Mouse (Mus musculus): ENCODE data around the gene Grid1. TPM values are rescaled to one million over a fixed set of nuclear protein-coding genes. Genes with fewer than 3 reads are reported as not detected.

Gene Grid1
- polyA plus RNA-seq, 1 experiment: not detected

DNA sequence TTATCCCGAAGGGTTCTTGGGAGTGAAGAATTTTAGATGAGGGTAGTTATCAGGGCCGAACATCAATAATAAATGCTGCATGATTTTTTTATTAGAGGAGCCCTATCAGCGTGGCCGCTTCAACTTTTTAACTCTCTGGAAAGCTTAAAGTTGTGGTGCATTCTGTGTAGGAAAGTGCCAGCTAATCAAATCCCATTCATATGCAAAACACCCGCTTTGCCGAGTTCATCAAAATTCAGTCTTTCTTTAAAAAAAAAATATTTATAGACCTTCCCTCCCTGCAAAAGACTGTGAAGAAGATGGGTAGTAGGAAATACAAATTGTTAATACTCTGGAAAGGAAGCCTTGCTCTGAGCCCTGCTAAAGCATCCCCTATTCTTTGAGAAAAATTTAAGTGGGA lies 99.3 kb downstream of the Grid1 start:
- Histone ChIP-seq H3K4me3 (ENCODE audit: insufficient read depth, low read depth, low read length) (no peak overlapping the region), H3K4me1 (ENCODE audit: control insufficient read depth, insufficient read depth, insufficient read length, low read length) (no peaks in the 10 kb centered on the region), H3K27ac (replicated peaks; ENCODE audit: low read depth, low read length) (no peak overlapping the region)

DNA sequence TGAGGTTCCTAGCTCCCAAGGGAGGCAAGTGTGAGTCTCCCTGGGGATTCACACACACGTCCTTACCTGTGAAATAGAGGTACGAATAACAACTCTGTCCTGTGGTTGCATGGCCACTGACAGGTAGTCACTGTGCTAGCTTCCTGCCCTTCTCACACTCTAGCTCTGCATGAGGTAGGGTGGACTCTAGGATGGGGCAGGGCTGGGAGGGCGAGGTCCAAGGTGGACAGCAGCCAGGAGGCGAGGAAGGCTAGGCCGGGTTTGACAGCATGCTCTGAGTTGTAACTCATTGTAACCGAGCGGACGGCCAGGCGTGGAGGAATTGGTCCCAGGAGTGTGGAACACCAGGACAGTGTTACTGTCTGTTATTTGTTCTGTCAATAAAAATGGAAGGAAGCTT lies 101.4 kb downstream of the Grid1 start:
- H3K4me1 ChIP-seq (ENCODE audit: control insufficient read depth, insufficient read depth, insufficient read length, low read length): no peaks in the 10 kb centered on the region

DNA sequence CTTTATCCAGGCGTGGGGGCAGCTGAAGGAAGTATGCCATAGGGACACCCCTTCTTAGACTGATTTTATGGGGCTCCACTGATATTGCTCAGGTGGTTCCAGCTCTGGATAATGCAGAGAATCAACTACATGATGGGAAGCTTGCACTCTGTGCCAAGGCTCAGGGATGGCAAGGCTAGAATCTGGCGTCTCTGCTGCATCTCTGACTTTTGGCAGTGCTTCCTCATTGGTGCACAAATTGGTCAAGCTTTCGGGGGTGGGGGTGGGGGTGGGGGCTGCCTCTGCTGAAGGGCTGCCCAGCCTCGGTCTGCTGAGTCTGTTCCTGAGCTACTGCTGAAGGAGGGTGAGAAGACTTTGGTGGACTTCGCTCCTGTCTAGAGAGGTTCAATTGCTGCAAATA lies 105.1 kb downstream of the Grid1 start:
- Histone ChIP-seq H3K27ac (replicated peaks; ENCODE audit: low read depth, low read length) (no peak overlapping the region), H3K4me1 (ENCODE audit: control insufficient read depth, insufficient read depth, insufficient read length, low read length) (no peaks in the 10 kb centered on the region), H3K4me3 (ENCODE audit: insufficient read depth, low read depth, low read length) (no peak overlapping the region)

More for the DNA sequence above, 101.4 kb downstream of the Grid1 start:
- H3K27ac ChIP-seq (replicated peaks; ENCODE audit: low read depth, low read length): no peak overlapping the region
- H3K4me3 ChIP-seq (ENCODE audit: insufficient read depth, low read depth, low read length): no peak overlapping the region

DNA sequence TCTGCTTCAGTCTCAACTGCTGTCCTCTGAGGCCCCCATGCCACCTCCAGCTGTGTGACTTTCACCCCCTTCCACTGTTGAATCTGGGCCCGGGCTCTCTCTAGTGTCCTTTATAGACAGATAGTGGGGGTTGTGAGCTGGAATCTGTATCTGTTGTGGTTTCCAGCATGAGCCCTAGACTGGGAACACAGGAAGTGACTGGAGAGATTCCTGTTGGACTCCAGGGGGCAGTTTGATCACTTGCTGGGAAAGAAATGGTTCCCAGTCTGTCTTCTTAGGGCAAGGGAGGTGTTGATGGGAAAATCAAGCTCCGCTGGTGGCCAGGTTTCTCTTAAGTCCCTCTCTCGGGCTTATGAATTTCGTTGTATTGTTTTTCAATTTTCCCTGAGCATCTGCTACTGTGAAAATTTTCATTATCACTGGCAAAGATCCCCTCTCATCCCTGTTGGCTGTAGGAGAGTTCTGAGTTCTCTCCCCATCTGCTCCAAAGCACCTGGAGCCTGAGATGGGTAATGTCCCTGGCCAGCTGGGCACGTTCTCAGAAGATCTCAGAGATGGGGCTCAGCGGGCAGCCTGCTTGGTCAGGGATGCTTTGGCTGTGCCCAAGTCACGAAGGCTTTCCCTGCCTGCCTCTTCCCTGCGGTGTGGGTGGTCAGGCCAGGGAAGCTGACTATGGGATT lies 110.3 kb downstream of the Grid1 start:
- Histone ChIP-seq H3K4me1 (ENCODE audit: control insufficient read depth, insufficient read depth, insufficient read length, low read length) (no peaks in the 10 kb centered on the region), H3K27ac (replicated peaks; ENCODE audit: low read depth, low read length) (no peak overlapping the region), H3K4me3 (ENCODE audit: insufficient read depth, low read depth, low read length) (no peak overlapping the region)

DNA sequence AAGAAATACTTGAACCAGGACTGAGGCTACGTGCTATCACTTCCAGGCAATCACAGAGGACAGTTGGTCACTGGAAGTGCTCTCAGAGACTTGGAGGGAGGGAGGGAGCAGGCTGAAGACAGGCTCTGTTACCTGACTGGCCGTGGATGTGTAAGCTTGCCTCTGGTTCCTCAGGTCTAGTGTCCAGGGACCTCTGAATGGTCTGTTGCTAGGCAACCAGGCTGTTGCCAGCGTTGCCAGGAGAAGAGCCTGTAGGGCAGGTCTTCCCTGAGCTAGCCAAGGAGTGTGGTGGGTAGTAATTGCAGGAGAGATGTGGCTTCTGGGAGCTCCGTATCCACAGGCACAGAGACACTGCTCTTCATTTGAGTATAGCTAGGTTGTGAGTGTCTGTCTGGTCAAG lies 113.3 kb downstream of the Grid1 start:
- no peaks in the 10 kb centered on the region for H3K4me1 ChIP-seq (ENCODE audit: control insufficient read depth, insufficient read depth, insufficient read length, low read length)
- H3K4me3 ChIP-seq (ENCODE audit: insufficient read depth, low read depth, low read length): no peak overlapping the region
- no peak overlapping the region for H3K27ac ChIP-seq (replicated peaks; ENCODE audit: low read depth, low read length)

DNA sequence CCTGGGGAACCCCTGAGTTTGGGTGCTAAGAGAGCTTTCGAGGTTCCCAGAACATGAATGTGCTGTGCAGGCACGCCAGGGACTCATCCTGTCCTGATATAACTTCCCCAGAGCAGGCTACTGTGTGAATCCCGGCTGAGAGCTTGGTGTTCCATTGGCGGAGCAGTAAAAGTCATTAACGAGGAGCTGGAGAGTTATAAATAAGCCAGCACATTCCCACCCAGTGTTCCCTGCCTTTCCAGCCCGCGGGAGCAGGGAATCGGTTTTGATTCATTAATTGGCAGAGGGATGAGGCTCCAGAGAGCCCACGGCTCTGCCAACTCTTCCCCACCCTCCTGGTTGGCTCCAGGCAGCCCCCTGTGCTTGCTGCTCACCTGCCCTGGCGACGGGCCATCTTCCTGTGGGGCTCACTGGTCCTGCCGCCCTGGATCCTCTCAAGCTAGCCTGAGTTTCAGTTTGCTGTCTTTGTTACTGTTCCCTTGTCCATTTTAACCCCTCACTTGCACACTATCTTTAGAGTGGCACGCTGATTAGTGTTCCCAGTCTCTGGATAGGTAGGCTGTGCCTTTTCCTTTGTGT lies 116.4 kb downstream of the Grid1 start:
- Histone ChIP-seq H3K4me1 (ENCODE audit: control insufficient read depth, insufficient read depth, insufficient read length, low read length) (no peaks in the 10 kb centered on the region), H3K27ac (replicated peaks; ENCODE audit: low read depth, low read length) (no peak overlapping the region), H3K4me3 (ENCODE audit: insufficient read depth, low read depth, low read length) (no peak overlapping the region)

DNA sequence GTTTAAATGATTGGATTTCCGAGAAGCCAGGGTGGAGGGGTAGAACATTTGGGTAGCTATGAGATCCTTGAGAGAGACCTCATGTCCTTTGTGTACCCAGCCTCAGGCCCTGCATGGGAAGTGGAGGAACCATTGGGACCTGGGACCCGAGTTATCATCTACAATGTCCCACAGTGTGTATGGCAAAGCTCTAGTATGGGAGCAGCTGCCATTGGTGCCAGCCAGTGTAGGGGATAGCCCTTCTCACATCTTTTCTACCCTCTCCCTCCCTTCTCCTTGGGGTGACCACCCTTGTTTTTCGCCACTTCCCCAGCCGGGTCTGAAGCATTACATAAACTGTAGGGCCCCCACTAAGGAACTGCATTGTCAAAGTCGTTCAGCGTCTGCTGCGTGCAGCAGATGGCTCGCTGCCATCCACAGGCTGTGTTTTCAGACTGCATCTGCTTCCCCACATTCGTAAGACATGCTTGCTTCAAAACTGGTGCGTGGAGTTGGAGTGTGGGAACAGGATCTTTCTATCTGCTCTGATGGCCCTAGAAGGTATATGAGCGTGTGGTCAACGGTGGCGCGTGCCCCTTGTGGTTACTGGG lies 124.6 kb downstream of the Grid1 start:
- Histone ChIP-seq H3K4me1 (ENCODE audit: control insufficient read depth, insufficient read depth, insufficient read length, low read length) (no peaks in the 10 kb centered on the region), H3K27ac (replicated peaks; ENCODE audit: low read depth, low read length) (no peak overlapping the region), H3K4me3 (ENCODE audit: insufficient read depth, low read depth, low read length) (no peak overlapping the region)

DNA sequence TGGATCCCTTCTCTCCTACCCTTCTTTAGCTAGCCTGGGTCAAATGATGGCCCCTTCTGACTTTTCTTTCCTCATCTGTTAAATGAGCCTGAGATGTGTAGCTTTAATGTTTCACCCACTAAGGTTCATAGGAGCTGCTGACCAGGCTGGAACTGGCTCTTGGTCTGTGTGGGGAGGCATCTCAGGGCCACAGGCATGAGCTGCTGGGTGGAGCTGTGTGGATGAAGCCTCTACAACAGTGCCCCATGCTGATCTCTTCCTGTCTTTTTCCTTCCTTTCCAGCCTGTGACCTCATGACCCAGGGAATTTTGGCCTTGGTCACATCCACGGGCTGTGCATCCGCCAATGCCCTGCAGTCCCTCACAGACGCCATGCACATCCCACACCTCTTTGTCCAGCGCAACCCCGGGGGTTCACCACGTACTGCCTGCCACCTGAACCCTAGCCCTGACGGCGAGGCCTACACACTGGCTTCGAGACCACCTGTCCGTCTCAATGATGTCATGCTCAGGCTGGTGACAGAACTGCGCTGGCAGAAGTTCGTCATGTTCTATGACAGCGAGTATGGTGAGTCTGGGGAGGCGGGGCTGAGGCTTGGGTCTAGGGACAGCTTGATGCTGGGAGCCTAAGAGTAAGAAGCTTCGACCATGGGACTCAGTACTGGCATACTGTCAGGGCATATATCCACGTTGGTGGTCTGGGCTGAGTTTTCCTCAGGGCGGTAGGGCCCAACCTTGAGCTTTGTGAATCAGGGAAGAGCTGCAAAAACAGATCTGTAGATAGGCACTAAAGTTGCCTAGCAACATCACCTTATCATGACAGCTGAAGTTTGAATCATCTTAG lies 125.8 kb downstream of the Grid1 start:
- no peak overlapping the region for H3K4me3 ChIP-seq (ENCODE audit: insufficient read depth, low read depth, low read length)
- H3K27ac ChIP-seq (replicated peaks; ENCODE audit: low read depth, low read length): no peak overlapping the region
- no peaks in the 10 kb centered on the region for H3K4me1 ChIP-seq (ENCODE audit: control insufficient read depth, insufficient read depth, insufficient read length, low read length)

DNA sequence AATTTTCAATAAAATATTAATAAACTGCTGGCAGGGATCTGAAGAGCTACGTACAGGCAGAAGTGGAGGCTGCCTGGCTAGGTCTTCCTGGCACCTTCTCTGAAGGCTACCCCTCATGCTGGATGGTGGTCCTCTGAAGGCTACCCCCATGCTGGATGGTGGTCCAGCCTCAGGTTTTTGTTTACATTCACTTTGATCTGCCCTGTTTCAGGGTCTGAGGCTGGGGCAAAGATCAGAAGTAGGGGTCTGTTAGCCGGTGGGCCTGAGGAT lies 126.3 kb downstream of the Grid1 start:
- H3K27ac ChIP-seq (replicated peaks; ENCODE audit: low read depth, low read length): no peak overlapping the region
- H3K4me1 ChIP-seq (ENCODE audit: control insufficient read depth, insufficient read depth, insufficient read length, low read length): no peaks in the 10 kb centered on the region

DNA sequence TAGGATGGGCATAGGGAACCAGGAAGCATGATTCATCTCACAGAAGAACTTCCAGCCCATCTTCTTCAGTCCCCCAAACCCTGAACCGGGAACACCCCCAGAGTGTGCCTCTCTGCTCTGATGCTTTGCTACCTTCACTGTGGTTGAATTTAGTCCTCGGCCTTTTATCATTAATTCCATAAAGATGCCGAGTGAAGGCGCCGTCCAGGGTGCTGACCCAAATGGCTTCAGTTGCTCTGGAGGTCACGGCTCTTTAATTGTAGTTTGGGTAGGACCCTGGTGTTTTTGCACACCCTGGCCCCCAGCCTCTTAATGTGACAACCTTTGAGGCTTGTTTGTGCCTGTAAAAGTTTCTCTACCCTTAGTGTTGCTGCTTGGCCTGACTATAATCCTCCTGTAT lies 128.3 kb downstream of the Grid1 start:
- Histone ChIP-seq H3K4me1 (ENCODE audit: control insufficient read depth, insufficient read depth, insufficient read length, low read length) (no peaks in the 10 kb centered on the region), H3K4me3 (ENCODE audit: insufficient read depth, low read depth, low read length) (no peak overlapping the region), H3K27ac (replicated peaks; ENCODE audit: low read depth, low read length) (no peak overlapping the region)

More for the DNA sequence above, 126.3 kb downstream of the Grid1 start:
- H3K4me3 ChIP-seq (ENCODE audit: insufficient read depth, low read depth, low read length): no peak overlapping the region

DNA sequence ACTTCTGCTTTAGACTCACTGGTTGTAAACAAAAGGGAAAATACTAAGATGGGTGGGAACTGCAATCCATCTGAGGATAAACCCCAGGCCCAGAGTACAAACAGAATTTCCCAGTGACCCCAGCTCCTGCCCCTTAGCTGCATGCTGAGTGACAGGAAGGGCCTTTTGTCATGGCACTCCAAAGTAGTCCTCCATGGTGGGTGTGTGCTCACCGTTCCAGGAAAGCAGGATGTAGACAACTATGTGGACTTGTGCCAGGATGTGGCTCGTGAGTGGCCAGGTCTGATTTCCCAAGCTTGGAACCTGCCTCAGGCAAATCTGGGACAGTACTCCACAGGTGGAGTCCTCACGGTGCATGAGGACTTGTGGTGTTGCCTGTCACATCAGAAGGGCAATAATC lies 132.4 kb downstream of the Grid1 start:
- H3K4me1 ChIP-seq (ENCODE audit: control insufficient read depth, insufficient read depth, insufficient read length, low read length): no peaks in the 10 kb centered on the region
- no peak overlapping the region for H3K4me3 ChIP-seq (ENCODE audit: insufficient read depth, low read depth, low read length)
- no peak overlapping the region for H3K27ac ChIP-seq (replicated peaks; ENCODE audit: low read depth, low read length)

DNA sequence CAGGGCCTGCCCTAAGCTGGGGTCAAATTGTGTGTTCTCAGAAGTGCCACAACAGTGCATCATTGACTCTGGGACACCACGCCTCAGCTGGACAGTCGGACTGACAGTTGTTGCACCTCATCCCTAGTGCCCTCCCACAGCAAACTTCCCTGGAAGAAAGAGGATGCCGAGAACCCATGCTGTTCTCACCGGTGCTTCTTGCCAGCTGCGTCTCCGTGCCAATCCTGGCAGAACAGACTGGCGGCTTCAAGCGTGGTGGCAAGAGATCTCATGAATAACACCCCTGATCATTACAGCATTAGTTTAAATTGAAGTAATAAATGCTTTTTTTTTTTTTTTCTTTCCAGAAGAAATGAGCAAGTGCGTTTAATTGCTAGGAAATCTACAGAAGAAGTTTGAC lies 133.7 kb downstream of the Grid1 start:
- Histone ChIP-seq H3K4me3 (ENCODE audit: insufficient read depth, low read depth, low read length) (no peak overlapping the region), H3K27ac (replicated peaks; ENCODE audit: low read depth, low read length) (no peak overlapping the region), H3K4me1 (ENCODE audit: control insufficient read depth, insufficient read depth, insufficient read length, low read length) (no peaks in the 10 kb centered on the region)

DNA sequence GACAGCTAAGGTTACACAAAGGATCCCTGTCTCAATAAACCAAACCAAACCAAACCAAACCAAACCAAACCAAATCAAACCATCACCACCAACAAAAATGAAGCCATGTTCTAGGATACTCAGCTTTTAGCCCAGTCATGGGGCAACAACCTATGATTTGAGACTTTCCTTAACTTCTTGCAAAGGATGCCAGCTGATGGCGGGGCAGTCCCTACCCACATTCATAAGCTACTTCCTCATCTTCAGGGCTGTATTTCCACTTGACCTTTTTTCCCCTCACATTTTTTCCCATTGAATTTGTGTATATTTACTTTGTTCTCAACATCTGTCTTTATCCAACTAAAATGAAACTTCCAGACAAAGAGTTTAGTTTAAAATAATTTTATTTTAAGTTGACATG lies 135.8 kb downstream of the Grid1 start:
- no peak overlapping the region for H3K27ac ChIP-seq (replicated peaks; ENCODE audit: low read depth, low read length)
- H3K4me1 ChIP-seq (ENCODE audit: control insufficient read depth, insufficient read depth, insufficient read length, low read length): no peaks in the 10 kb centered on the region
- H3K4me3 ChIP-seq (ENCODE audit: insufficient read depth, low read depth, low read length): no peak overlapping the region

DNA sequence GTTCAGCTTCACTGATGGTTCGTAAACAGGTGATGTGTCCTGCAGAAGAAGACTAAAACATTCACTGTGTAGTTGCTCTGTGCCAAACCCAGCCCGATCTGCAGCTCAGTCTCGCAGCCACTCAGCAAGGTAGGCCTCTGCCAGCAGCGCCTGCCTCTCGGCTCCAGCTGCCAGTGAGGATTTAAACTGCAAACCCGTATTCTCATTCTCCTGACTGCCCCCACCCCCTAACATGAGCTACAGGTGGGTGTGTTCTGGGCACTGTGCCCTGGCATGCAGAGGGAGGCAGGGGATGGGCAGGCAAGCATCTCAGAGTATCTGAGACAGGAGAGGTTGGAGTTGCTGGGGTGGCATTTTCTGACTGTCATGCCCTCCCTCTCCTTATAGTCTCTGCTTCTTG lies 140.3 kb downstream of the Grid1 start:
- Histone ChIP-seq H3K27ac (replicated peaks; ENCODE audit: low read depth, low read length) (no peak overlapping the region), H3K4me3 (ENCODE audit: insufficient read depth, low read depth, low read length) (no peak overlapping the region), H3K4me1 (ENCODE audit: control insufficient read depth, insufficient read depth, insufficient read length, low read length) (no peaks in the 10 kb centered on the region)

DNA sequence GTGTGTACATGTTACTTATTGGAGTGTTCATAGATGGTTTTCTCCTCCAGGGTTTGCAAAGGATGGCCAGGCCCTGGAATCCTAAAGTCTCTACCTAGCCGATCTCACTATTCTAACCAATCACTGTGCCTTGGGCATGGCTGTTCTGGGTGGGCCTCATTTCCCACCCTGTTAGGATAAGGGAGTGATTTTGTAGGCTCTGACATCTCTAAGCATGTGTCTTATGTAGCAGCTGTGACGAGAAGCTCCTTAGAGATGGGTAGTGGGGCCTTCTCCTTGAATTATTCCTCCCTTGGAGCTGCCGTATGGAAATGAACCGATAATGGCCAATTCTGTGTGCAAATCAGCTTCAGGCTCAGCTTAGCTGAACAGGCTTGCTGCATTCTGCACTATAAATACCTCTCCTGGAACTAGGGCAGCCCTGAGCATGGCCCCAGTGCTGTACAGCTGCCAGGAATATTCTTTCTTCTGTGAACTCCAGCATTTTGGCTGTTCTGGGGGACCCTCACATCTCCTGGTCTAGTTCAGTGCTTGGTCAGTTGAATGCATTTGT lies 143.8 kb downstream of the Grid1 start:
- Histone ChIP-seq H3K4me3 (ENCODE audit: insufficient read depth, low read depth, low read length) (no peak overlapping the region), H3K4me1 (ENCODE audit: control insufficient read depth, insufficient read depth, insufficient read length, low read length) (no peaks in the 10 kb centered on the region), H3K27ac (replicated peaks; ENCODE audit: low read depth, low read length) (no peak overlapping the region)

All from brown adipose tissue, adult 24 weeks (tissue).